Mouse (Mus musculus) MEL (cell line): ENCODE measurements at regions not wholly inside any gene's neighbourhood (a gene's known extent, or its start where the extent isn't known, plus 50 kb on each side); places are given as distances from the start of the nearest gene placed in this dataset.

Experiments
- DNase-seq: peaks from one replicate; pipeline ENCODE4 v3.0.0; 2011; ENCODE audit warnings: low read depth, low spot score
- H3K27ac ChIP-seq: 2 replicates; pipeline ENCODE4 v1.5.1; 2012; ENCODE audit warnings: low read depth, mild to moderate bottlenecking, control low read depth, low read length, moderate library complexity; ENCODE audit not compliant: control insufficient read depth
- H3K27me3 ChIP-seq, 2 experiments: fragments of 150-350 bp in 1 of 2; sonication (generic) in 1 of 2; 2 replicates each; pipeline ENCODE4 v1.6.1; 2012; ENCODE audit warnings: low read length in 2 of 2, mild to moderate bottlenecking in 2 of 2, improper control_type of control experiment in 1 of 2, moderate library complexity in 1 of 2; ENCODE audit not compliant: insufficient read depth in 2 of 2, control insufficient read depth in 1 of 2
- H3K36me3 ChIP-seq, 2 experiments: 2 replicates each; pipeline ENCODE4 v1.6.1; 2012 to 2014; ENCODE audit warnings: low read length in 2 of 2, improper control_type of control experiment in 1 of 2, inconsistent platforms in 1 of 2, mild to moderate bottlenecking in 1 of 2; ENCODE audit not compliant: insufficient read depth in 2 of 2, control insufficient read depth in 1 of 2
- H3K4me1 ChIP-seq, 2 experiments: fragments of 150-350 bp in 1 of 2; sonication (generic) in 1 of 2; 2 replicates each; pipeline ENCODE4 v1.6.1; 2012; ENCODE audit warnings: low read length in 2 of 2, improper control_type of control experiment in 1 of 2, mild to moderate bottlenecking in 1 of 2; ENCODE audit not compliant: insufficient read depth in 2 of 2, control insufficient read depth in 1 of 2
- H3K4me3 ChIP-seq, 2 experiments: fragments of 150-350 bp in 1 of 2; sonication (generic) in 1 of 2; 2 replicates each; pipeline ENCODE4 v1.5.1; 2012; ENCODE audit warnings: low read depth in 2 of 2, low read length in 2 of 2, mild to moderate bottlenecking in 2 of 2, moderate library complexity in 2 of 2, control low read depth in 1 of 2, improper control_type of control experiment in 1 of 2; ENCODE audit not compliant: control insufficient read depth in 1 of 2, insufficient read depth in 1 of 2
- H3K79me2 ChIP-seq: 2 replicates; pipeline ENCODE4 v1.6.1; 2012; ENCODE audit warnings: mild to moderate bottlenecking, low read length, moderate library complexity; ENCODE audit not compliant: control insufficient read depth, poor library complexity, insufficient read depth
- H3K9ac ChIP-seq: 2 replicates; pipeline ENCODE4 v1.6.1; 2012; ENCODE audit warnings: low read depth, mild to moderate bottlenecking, control low read depth, low read length, moderate library complexity; ENCODE audit not compliant: control insufficient read depth, poor library complexity, severe bottlenecking
- H3K9me3 ChIP-seq: fragments of 150-350 bp; sonication (generic); replicated peaks from 2 replicates; pipeline ENCODE4 v1.6.1; 2012; ENCODE audit warnings: mild to moderate bottlenecking, low read length, improper control_type of control experiment, moderate library complexity; ENCODE audit not compliant: insufficient read depth
- CHD1 ChIP-seq: IDR thresholded peaks from 2 replicates; pipeline ENCODE4 v1.6.1; 2012; ENCODE audit warnings: low read depth, mild to moderate bottlenecking, inconsistent platforms, low read length, improper control_type of control experiment
- CTCF ChIP-seq, 3 experiments: IDR thresholded peaks in 2 of 3; conservative IDR thresholded peaks in 1 of 3; 2 replicates each; pipeline ENCODE4 v1.5.1; 2011 to 2012; ENCODE audit warnings: low read length in 3 of 3, low read depth in 2 of 3, mild to moderate bottlenecking in 2 of 3, improper control_type of control experiment in 1 of 3, inconsistent platforms in 1 of 3, mixed read lengths in 1 of 3, moderate library complexity in 1 of 3; ENCODE audit not compliant: control insufficient read depth in 1 of 3, insufficient read depth in 1 of 3, poor library complexity in 1 of 3, severe bottlenecking in 1 of 3
- E2F4 ChIP-seq: IDR thresholded peaks from 2 replicates; pipeline ENCODE4 v1.6.1; 2011; ENCODE audit warnings: low read depth, low read length, improper control_type of control experiment, borderline replicate concordance
- ELF1 ChIP-seq: IDR thresholded peaks from 2 replicates; pipeline ENCODE4 v1.6.1; 2014; ENCODE audit warnings: low read depth, mild to moderate bottlenecking, inconsistent platforms, low read length, improper control_type of control experiment, moderate library complexity
- EP300 ChIP-seq, 2 experiments: IDR thresholded peaks; 2 replicates each; pipeline ENCODE4 v1.6.1; 2011; ENCODE audit warnings: improper control_type of control experiment in 2 of 2, low read length in 2 of 2, low read depth in 1 of 2, mild to moderate bottlenecking in 1 of 2
- ETS1 ChIP-seq: IDR thresholded peaks from 2 replicates; pipeline ENCODE4 v1.6.1; 2012; ENCODE audit warnings: low read depth, mild to moderate bottlenecking, inconsistent platforms, low read length, improper control_type of control experiment, moderate library complexity
- GATA1 ChIP-seq: IDR thresholded peaks from 2 replicates; pipeline ENCODE4 v1.6.1; 2011; ENCODE audit warnings: low read depth, low read length, improper control_type of control experiment
- HCFC1 ChIP-seq: IDR thresholded peaks from 2 replicates; pipeline ENCODE4 v1.6.1; 2012; ENCODE audit warnings: low read depth, mild to moderate bottlenecking, inconsistent platforms, low read length, improper control_type of control experiment, moderate library complexity
- KAT2A ChIP-seq: conservative IDR thresholded peaks from 2 replicates; pipeline ENCODE4 v1.6.1; 2012; ENCODE audit warnings: low read depth, low read length, improper control_type of control experiment, inconsistent platforms
- MAZ ChIP-seq: IDR thresholded peaks from 2 replicates; pipeline ENCODE4 v1.6.1; 2012; ENCODE audit warnings: low read depth, mild to moderate bottlenecking, inconsistent platforms, low read length, improper control_type of control experiment
- MYB ChIP-seq: IDR thresholded peaks from 2 replicates; pipeline ENCODE4 v1.6.1; 2011; ENCODE audit warnings: mild to moderate bottlenecking, low read depth, low read length, improper control_type of control experiment
- MYC ChIP-seq: IDR thresholded peaks from 2 replicates; pipeline ENCODE4 v1.6.1; 2011; ENCODE audit warnings: low read depth, mild to moderate bottlenecking, low read length, improper control_type of control experiment, moderate library complexity
- NELFE ChIP-seq: IDR thresholded peaks from 2 replicates; pipeline ENCODE4 v1.6.1; 2011; ENCODE audit warnings: low read depth, low read length, improper control_type of control experiment
- NRF1 ChIP-seq: IDR thresholded peaks from 2 replicates; pipeline ENCODE4 v1.6.1; 2014; ENCODE audit warnings: low read depth, mild to moderate bottlenecking, inconsistent platforms, low read length, improper control_type of control experiment, moderate library complexity; ENCODE audit not compliant: poor library complexity, insufficient read depth, severe bottlenecking
- POLR2AphosphoS5 ChIP-seq: IDR thresholded peaks from 2 replicates; pipeline ENCODE4 v1.6.1; 2012; ENCODE audit warnings: low read depth, borderline replicate concordance, mild to moderate bottlenecking, inconsistent platforms, low read length, moderate library complexity, mixed read lengths
- RCOR1 ChIP-seq: IDR thresholded peaks from 2 replicates; pipeline ENCODE4 v1.6.1; 2012; ENCODE audit warnings: low read depth, mild to moderate bottlenecking, inconsistent platforms, low read length, improper control_type of control experiment
- SIN3A ChIP-seq: IDR thresholded peaks from 2 replicates; pipeline ENCODE4 v1.6.1; 2012; ENCODE audit warnings: low read length, improper control_type of control experiment, inconsistent platforms
- SMC3 ChIP-seq: IDR thresholded peaks from 2 replicates; pipeline ENCODE4 v1.6.1; 2011; ENCODE audit warnings: low read depth, low read length, improper control_type of control experiment
- TBP ChIP-seq: IDR thresholded peaks from 2 replicates; pipeline ENCODE4 v1.8.0; 2011; ENCODE audit warnings: low read depth, low read length, improper control_type of control experiment
- TCF12 ChIP-seq: IDR thresholded peaks from 2 replicates; pipeline ENCODE4 v1.6.1; 2014; ENCODE audit warnings: low read depth, mild to moderate bottlenecking, inconsistent platforms, low read length, improper control_type of control experiment, moderate library complexity
- USF1 ChIP-seq: IDR thresholded peaks from 2 replicates; pipeline ENCODE4 v1.6.1; 2014; ENCODE audit warnings: low read depth, mild to moderate bottlenecking, inconsistent platforms, low read length, improper control_type of control experiment, moderate library complexity
- USF2 ChIP-seq, 2 experiments: IDR thresholded peaks; 2 replicates each; pipeline ENCODE4 v1.6.1; 2011 to 2012; ENCODE audit warnings: improper control_type of control experiment in 2 of 2, low read length in 2 of 2, borderline replicate concordance in 1 of 2, inconsistent platforms in 1 of 2, low read depth in 1 of 2, mild to moderate bottlenecking in 1 of 2; ENCODE audit not compliant: insufficient read depth in 1 of 2
- ZC3H11A ChIP-seq: IDR thresholded peaks from 2 replicates; pipeline ENCODE4 v1.6.1; 2012; ENCODE audit warnings: low read depth, mild to moderate bottlenecking, inconsistent platforms, low read length, improper control_type of control experiment
- ZKSCAN1 ChIP-seq: IDR thresholded peaks from 2 replicates; pipeline ENCODE4 v1.6.1; 2012; ENCODE audit warnings: low read depth, mild to moderate bottlenecking, inconsistent platforms, low read length, improper control_type of control experiment, moderate library complexity
- ZNF384 ChIP-seq: IDR thresholded peaks from 2 replicates; pipeline ENCODE4 v1.6.1; 2012; ENCODE audit warnings: low read depth, mild to moderate bottlenecking, inconsistent platforms, low read length, improper control_type of control experiment

DNA sequence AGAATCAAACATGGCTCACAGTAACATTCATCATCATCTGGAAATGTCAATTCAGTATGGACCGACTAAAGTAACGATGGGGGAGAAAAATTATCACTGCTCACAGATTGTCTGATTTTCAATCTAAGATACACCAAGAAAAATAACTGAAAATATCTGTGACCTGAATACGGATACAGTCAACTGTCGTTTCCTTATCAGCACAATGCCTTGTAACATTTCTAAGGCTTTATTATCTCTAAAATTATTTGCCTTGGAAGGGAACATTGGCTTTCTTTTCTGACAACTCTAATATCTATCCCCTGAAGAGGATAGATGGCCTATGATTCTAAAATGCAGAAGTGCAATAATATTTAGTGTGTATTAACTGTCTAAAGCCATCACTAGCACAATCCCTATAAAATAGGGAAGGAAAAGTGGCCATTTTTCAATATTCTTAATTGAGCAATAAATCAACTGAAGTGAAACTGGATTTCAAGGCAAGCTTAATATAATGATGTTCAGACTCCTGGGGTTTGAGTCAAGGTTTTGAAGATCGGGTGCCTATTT lies 552.1 kb upstream of the Gulo start:
- H3K9ac ChIP-seq: peak overlapping the region; percentile 28
- peaks cover 0 to 35% of the 10 kb centered on the region in 2 experiments; a peak in 2 of 4 replicates for H3K36me3 ChIP-seq
- H3K27me3 ChIP-seq: no peaks in the 10 kb centered on the region
- peak; percentile 69 for DNase-seq
- peak overlapping the region; percentile 92 for H3K27ac ChIP-seq
- peaks cover 19 to 39% of the 10 kb centered on the region in 2 experiments for H3K4me1 ChIP-seq
- TF ChIP-seq ETS1 (peak; percentile 76), GATA1 (peak; percentile 89), MYB (peak; percentile 91), EP300 (IDR thresholded peaks at IDR 0.05; ENCODE audit: low read depth in 1 of 2, low read length in 2 of 2) (peak; percentile 95 to 96), SMC3 (no peak), RCOR1 (peak; percentile 76; the same call in 1 of the 2 replicates), TBP (no peak), TCF12 (peak; percentile 92), ELF1 (no peak), MAZ (0 out of 2 replicates have a peak, but pooled peaks have one; percentile 19), USF1 (no peak), SIN3A (peak; percentile 49; the same call in 1 of the 2 replicates)
- no peaks in the 10 kb centered on the region for H3K9me3 ChIP-seq
- H3K79me2 ChIP-seq: no peaks in the 10 kb centered on the region
- peak overlapping the region in 1 of 2 experiments; percentile 37; a peak in 2 of 4 replicates for H3K4me3 ChIP-seq

DNA sequence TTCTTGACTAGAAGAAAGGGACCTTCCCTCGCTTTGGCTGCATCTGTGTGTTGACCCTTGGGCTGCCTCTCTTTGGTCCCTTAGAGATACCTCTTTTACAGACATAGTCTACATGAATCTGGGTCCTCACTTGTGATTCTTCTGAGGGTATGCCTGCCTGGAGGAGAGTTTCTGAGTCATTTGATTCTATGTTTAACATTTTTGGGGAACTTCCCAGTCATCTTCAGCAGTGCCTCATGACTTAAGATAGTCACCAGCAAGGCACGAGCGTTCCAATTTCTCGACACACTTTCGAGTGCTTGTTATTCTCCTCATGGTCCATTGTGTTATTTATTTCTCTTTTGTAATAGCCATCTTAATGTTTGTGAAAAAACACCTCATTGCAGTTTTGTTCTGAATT lies 549.4 kb upstream of the Gulo start:
- Histone ChIP-seq H3K9me3 (no peaks in the 10 kb centered on the region), H3K4me3 (no peak overlapping the region), H3K27me3 (no peaks in the 10 kb centered on the region), H3K9ac (no peak overlapping the region), H3K36me3 (peaks cover 0 to 26% of the 10 kb centered on the region in 2 experiments; a peak in 2 of 4 replicates), H3K27ac (no peak overlapping the region), H3K79me2 (no peaks in the 10 kb centered on the region), H3K4me1 (peaks cover 12 to 21% of the 10 kb centered on the region in 2 experiments)
- no peak for DNase-seq
- TF ChIP-seq MAZ (no peak), HCFC1 (no peak), E2F4 (no peak), POLR2AphosphoS5 (no peak), ZC3H11A (no peak), KAT2A (no peak), ZKSCAN1 (no peak), NRF1 (no peak), NELFE (no peak), ELF1 (no peak), TBP (no peak), CTCF (IDR thresholded peaks at IDR 0.05 in 2 of 3, conservative IDR thresholded peaks at IDR 0.05 in 1 of 3; ENCODE audit: control insufficient read depth in 1 of 3, insufficient read depth in 1 of 3, low read depth in 2 of 3, low read length in 3 of 3, poor library complexity in 1 of 3, severe bottlenecking in 1 of 3) (no peak), ZNF384 (no peak), CHD1 (no peak), GATA1 (no peak), ETS1 (no peak), USF2 (IDR thresholded peaks at IDR 0.05; ENCODE audit: borderline replicate concordance in 1 of 2, insufficient read depth in 1 of 2, low read depth in 1 of 2, low read length in 2 of 2) (no peak), RCOR1 (no peak), MYC (no peak)
- TF ChIP-seq, all 39 proteins: peak for 0
